Mouse (Mus musculus) gastrocnemius, postnatal 25 days (tissue): Measurements from ENCODE around the gene C1qtnf6. TPM values are rescaled to one million over a fixed set of nuclear protein-coding genes. Genes with fewer than 3 reads are reported as not detected.

Experiments
- DNase-seq: peaks from one replicate; pipeline ENCODE4 v3.0.0; 2022
- total RNA-seq, 2 experiments: library from RNA; stranded (reverse); gene quantifications; 1 replicate in 1 of 2; 2 replicates in 1 of 2; pipeline ENCODE4 v1.2.3; 2021

C1qtnf6 gene
- total RNA-seq, 2 experiments from 2014 or later: 16.4 to 16.8 TPM

DNA sequence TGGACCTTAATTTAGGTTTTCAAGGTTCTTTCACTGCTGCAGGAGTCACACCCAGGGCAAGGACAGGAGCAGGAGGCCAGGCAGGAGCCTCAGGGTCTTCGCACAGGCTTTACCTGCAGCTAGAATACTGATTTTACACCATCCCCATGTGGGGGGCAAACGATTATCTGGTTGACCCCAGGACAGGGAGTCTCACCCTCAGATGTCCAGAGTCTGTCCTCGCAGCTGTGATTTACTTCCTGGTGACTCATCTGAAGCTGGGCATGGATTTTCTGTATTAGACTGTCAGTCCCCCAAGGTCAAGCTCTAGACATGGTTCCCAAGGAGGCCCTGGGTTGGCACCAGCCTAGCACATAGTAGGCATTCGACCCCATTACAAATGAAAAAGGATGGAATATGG, 14.8 kb upstream of the C1qtnf6 start:
- DNase-seq: no peak

DNA sequence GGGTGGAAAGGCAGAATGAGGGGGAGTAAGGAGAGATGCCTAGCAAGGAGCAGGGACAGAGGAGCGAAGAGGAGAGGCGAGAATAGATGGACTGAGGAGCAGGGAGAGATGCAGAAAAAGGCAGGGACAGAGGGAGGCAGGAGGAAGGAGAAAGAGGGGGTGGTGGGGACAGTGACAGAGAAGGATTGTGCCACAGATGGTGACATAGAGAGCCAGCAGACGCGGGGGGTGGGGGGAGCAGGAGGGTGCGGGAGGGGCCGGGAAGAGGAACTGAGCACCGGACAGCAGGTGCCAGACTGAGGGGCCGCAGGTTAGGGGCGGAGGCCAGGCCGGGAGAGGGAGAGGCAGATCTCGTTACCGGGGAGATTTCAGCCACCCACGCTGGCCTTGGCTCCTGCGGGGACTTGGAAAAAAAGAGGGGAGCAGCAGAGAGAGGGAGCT, 13.4 kb upstream of the C1qtnf6 start, which contains the start of gene Sstr3:
Gene Sstr3, minus strand, starts transcription at position 125 of the 441 bp plus-strand sequence.
- DNase-seq: no peak

DNA sequence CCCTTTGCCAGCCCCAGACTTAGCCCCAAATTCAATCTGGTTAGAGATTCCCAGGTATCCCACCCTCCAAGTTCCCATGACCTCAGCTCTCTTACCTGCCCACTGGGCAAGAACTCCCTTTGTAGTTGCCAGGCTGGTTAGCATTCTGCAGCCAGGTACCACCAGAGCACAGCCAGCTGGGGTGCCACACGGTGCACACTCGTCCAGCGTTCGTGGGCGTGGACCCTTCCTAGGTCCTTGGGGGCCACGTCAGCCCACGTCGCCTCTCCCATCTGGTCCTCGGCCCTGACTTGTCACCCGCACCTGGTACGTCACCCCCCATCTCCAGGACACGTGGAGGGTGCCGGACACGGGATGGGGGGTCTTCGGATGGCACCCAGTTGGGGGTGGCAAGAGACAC, 12.8 kb upstream of the C1qtnf6 start:
- DNase-seq: no peak

DNA sequence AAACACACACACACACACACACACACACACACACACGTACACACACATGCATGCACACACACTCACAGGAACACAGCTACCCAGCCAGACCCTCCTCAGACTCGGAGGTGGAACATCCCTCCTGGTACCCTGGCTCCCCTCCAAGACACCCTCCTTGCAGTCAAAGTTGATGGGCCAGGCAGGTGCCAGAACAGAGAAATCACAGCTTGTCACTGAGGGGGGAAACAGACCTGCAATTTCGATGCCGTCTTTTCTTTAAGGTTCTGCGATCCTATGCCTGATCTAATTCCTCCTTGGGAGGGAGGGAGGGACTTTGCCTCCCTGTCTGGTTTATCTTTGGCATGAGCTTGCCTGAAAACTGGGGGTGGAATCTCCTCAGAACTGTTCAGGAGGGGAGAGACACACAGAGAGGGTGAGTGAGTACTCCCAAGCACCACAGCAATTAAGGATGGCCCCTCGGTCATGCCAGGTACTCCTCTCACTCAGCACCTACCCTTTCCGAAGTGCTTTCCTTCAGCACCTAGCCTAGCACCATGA, 11.6 kb upstream of the C1qtnf6 start:
- no peak for DNase-seq

DNA sequence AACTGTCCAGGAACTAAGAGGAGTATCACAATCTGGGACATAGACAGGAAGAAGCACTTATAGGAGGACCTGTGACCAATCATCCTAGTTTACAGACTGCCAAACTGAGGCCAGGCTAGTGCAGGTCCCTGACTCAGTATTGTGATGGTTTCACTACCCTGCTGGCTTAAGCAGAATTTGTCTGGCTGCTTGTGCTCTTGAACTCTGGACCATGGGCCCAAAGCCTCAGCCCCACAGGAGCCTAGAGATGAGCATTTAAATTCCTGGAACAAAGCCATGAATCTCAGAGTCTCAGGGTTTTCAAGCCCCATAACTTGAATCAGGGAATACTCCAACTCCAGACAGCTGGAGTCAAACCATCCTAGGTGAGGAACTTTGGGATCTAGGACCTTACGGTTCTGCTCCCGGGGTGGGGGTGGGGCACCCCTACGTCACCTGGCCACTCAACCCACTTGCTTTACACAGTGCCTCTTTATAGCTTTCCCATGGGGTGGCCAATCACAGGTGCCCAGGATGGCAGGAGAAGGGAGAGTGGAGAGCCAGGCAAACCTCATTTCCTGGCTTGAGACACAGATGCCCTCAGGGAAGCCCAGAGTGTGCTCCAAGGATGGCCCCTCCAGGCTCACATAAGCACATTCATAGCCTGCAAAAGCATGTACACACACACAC, 11.0 kb upstream of the C1qtnf6 start:
- DNase-seq: no peak

DNA sequence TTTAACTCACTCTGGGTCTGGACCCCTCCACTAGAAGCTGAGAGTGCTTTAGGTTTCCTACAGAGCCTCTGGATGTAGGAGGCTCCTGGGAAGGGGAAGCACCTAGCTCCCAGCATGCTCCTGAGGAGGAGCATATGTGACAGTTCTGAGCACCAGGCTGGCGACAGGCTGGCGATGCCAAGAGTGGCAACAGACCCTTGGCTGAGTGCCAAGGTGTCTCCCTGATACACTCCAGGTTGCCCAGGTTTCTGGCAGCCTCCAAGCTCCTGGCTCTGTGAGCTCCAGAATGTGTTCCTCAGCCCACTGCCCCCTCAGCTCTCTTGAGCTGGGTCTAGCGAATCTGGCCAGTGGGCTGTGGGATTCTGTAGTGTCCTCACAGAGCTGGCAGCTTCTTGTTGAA, 10.4 kb upstream of the C1qtnf6 start:
- no peak for DNase-seq

DNA sequence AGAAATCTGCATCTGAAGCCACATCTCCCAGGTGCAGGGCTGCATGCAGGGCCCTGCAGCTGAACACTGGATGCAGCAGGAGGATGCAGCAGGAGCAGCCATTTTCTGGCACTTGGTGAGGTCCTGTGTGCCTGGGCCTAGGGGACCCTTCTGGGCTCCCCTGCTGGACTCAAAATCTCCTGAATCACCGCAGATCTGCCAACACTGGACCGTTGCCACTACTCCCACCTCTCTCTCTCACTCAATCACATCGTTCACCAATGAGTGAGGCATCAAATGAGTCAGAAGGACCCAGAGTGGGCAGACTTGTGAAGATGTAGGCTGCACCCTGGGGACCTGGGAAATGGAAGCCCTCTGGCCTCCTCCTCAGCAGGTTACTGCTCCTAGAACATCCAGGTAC, 9.8 kb upstream of the C1qtnf6 start:
- no peak for DNase-seq

DNA sequence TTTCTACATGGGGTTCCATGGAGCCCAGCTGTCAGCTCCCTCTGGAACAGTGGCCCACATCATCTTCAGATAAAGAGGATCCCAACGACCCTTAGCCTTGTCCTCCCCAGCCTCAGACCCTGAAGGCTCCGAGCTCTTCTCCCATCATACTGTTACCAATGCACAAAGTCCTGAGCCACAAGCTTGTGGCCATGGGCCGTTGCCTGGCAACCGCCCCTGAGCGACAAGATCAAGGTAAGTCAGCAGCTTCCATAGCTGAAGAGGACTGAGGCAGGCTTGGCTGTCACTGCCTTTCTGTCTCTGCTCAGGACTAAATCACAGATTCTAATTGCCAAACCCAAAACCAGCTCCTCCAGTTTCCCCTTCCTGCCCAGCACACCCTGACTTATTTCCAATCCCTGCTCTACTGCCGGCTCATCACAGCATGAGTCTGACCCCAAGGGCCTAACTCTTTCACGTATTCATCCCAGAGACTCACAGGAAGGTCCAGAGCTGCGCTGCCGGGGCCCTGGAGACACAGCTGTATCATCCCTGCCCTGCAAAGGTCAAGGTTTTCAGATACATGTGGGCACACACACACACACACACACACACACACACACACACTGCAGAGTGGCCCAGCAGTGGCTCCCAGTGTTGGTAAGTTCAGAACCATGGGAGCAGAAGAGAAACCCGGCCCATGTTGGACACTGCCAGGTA, 4.7 kb upstream of the C1qtnf6 start:
- DNase-seq: no peak

DNA sequence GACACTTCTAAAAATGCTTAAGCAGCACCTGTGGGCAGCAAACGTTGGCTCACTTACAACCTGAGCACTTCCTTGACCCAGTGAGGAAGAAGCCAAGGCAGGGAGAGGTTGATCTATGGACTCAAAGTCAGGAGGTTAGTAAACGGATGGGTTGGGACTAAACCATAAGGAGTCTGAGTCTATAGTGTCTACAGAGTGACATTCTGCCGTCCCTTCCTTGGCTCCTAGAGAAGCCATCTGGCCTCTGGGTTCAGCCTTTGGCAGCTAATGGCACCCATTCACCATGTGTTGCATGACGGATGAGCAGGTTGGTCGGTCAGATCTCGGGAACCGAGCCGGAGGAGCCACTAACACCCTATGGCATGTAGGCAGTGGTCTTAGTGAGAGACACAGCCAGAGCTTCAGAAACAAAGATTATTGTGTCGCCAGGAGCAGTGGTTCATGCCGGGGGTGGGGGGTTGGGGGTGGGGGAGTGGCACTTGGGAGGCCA, 2.2 kb upstream of the C1qtnf6 start:
- DNase-seq: no peak

DNA sequence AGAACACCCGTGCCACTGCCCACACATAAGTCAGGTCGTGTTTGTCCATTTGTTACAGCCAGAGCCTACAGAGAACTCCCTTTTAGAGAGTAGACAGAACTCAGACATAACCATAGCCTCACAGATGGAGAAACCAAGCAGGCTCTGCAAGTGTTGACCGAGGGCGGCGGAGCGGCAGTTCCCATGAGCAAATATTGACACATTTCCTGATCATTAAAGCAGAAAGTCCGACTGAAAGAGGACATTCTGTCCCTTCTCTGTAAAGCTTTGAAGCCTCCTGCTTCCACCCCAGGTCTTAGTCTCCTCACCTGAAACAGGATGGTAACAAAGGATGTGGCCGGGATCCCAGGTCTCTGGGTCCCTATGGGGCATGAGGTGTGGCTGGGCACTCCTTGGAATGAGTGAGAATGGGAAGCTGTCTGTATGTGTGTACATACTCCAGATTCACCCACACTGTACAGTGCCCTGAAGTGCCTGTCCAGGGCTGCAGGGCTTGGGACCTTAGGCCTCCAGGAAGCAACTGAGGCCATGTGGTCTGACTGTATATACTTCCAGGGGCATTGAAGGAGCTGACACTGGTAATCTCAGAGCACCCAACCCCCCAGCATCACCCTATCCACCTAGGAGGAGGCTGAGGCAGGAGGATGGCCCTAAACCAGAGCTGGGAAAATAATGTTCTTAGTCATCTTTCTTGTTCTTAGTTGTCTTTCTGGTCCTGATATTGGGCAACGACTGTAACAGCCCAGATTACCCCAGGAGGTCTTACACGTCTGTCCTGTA, 1.5 kb upstream of the C1qtnf6 start:
- no peak for DNase-seq

DNA sequence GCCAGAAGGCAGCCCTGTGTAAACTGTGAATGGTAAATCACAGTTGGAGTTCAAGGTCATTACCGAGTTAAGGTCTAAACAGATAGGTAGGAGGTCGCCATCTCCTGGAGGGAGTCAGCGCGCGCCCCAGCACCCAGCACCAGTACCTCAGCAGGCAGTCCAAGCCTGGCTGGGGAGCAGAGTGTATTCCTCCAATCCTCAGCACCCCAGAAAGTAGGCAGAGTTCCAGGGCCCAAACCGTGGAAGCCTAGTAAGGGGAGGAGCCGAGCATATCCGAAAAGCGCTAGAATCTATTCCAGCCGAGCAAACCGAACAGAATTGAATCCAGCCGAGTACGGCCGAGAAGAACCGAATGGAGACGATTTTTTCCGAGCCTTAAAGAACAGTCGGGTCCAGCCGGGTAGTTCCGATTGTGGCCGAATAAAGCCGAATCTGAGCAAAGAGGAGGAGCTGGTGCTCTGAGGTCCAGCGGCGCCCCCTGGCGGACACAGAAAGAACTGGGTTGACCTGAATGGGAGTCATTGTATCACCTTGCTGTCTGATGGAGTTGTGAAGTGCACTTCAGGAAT, 769 bp upstream of the C1qtnf6 start:
- peak; percentile 94 for DNase-seq

DNA sequence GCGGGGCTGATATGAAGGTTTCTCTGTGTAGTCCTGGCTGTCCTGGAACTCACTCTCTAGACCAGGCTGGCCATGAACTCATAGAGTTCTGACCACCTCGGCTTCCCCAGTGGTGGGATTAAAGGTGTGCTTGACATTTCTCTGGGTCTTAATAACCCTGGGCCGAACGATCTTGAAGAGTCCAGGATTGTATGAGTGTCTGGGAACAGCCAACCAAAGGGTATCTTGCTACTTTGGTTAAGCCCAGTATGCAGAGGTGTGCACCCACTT, 170 bp upstream of the C1qtnf6 start:
- no peak for DNase-seq

DNA sequence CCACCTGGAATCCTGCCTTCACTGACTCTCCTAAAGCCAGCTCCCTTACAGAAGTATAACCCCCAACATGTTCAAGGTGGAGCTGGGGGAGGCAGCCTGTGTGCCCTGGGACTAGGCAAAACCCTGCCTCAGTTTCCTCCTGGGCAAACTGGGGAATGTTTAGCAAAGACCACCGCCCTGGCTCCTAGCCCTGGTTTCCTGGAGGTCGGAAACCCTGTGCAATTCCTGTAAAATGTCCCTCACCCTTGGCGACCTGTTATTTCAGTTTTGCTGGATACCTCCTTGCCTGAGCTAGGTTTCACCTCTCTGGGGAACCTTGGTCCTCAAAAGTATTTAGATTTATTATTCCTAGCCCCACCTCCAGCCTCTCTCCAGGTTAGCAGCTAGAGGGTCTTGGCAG, 1.1 kb downstream of the C1qtnf6 start:
- no peak for DNase-seq

DNA sequence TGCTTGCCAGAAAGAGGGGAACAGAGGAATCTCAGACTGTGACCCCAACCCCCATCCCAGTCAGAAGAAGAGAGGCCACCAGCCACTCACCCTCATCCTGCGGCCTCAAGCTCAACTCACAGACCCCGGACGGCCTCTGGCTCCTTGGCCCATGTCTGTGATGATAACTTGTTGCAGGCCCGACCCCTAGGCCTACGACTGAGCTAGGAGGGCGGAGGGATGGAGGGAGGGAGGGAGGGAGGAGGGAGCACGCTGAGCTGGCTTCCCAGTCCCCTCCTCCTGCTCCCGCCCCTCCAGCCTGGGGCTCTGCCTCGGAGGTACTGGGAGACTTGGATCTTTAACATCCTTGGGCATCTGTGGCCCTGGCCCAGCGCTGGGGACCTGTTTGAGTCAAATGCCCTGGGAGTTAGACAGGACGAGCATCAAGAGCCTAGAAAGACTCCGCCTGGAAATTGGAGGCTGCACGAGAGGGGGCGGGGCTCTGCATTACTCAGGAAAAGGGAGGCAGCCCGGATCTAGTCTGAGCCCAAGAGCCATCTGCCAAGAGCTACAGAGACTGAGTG, 1.7 kb downstream of the C1qtnf6 start:
- peak; percentile 72 for DNase-seq

DNA sequence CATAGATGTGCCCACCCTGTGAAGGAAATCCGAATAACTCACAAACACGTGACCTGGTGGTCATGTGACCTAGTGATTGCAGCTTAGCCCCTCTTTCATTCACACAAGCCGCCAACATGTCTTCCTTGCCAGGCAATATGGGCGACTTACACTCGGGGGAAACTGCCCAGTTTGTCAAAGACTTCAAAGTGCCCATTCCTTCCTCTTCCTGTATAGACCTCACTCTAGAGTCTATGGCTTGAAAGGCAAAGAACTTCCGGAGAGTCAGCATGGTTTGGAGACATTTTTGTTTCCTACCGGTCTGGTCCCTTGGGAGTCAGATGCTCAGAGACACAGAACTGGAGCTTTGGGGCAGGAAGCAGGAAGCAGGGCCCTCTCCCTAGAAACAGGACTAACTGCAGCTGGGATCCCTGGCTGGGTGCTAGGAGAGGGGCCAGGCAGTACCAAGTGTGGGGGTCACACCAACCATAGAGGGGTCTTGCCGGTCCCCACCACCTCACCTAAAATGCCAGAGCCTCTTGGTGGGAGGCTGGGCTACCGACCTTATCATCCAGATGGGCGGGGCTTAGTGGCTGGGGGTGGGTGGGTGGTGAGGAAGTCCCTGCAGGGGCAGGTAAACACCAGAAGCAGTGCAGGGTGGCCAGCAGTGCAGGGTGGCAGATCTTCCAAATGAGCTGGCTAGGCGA, 2.3 kb downstream of the C1qtnf6 start:
- DNase-seq: no peak

DNA sequence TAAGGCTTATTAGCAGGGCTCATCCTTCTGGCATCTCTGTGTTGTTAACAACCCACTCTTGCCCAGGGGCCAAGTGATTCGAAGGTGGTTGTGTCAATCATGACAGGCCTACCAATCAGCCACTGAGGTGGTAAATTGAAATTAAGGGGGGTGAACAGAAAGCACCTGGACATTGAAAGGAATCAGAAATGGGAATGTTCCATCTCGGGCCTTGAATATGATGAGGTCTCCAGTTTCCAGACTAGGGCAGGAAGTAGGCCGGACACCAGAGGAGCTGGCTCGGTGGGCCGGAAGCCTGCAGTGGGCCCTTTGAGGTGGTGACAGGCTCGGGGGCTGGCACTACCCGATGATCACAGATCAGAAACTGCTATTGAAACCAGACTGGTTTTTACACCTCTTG, 3.2 kb downstream of the C1qtnf6 start:
- peak; percentile 54 for DNase-seq

DNA sequence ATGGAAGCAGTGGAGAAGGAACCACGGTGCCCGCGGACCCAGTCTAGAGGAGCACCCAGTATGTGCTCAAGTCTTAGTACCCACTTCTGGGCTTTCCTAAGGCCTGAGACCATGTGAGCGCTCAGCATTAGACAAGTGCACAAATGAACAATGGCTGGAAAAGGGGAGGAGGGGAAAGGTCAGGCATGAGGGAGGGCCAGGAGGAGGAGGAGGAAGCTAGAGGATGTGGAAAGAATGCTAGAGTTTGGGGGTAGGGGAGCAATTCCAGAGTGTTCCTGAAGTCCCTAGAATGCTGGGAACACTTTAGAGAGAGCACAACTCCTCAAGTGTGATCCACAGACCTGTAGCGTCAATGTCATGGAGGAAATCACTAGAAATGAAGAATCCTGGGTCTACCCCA, 7.1 kb downstream of the C1qtnf6 start:
- DNase-seq: no peak

DNA sequence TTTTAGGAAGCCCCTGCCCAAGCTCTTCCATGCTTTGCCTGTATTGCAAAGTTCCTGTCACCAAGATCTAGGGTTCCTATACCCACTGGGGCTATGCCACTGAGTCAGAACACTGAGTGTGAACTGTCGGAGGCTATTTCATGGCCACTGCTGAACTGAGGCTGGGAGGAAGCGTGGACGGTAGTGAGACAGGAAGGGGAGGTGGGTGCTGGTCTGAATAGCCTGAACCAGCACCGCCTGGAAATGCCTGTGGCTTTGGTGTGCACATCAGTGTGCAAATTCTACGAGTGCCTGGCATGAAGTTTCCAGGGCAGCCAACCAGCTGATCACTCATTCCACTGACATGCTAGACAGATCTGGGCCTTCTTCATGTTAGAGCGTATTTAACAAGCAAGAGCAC, 9.3 kb downstream of the C1qtnf6 start:
- no peak for DNase-seq

DNA sequence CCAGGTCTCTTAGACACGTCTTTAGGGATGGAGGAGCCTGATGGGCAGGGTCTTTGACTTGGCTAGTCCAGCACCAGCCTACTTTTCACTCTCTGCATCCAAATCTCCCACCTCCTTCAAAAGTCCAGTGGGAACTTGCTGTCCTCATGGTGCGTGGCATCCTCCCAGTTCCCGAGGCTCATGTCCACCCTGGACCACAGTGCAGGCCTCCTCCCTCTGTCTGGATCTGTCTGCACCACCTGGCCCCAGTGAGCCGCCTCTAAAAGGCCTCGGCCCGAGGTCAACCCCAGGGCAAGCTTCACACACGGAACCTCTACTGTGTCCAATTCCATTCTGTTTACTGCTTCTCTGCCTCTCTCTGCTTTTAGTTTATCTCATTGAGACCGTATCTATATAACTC, 9.9 kb downstream of the C1qtnf6 start:
- DNase-seq: peak; percentile 67

DNA sequence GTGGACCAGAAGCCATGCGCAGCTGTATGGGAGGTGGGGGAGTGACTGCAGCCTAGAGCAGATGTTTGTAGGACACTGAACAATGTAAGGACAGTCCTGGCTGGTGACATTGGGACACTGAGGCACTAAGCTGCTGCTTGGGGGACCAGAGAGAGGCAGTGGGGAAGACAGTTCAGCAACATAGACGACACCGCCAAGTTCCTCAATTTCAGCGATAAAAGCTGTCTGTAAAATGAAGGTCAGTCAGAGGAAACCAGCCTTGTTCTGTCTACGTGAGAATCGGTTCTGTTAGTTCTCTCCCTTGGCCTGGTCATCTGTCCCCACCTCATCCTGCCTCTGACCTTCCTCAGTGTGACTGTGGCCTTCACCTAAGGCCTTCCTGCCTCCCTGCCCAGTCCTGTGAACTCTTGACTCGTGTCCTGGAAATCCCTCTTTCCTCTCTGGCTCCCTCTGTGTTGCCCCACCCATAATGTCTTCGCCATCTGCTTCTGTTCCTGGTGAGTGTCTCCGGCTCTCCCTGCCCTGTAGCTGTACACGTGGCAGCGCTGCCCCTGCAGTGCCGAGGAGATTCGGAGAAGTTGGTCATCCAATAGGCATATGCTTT, 11.0 kb downstream of the C1qtnf6 start:
- DNase-seq: peak; percentile 75

DNA sequence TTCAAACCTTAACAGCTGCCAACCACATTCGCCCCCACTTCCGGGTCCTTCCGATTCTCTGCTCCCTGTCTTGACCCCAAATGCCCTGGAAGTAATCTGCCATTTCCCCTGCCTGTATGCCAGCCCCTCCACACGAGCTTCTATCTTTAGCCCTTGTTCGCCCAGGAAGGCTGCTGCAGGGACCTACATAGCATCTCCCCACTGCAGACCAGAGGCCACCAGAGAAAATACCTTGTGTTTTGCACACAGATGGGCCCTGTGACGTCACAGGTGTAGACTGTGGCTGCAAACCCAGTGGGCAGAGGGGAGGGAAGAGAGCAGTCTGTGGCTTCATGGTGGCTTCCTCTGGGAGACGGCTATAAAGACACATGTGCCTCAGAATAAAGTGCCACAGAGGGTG, 13.0 kb downstream of the C1qtnf6 start:
- DNase-seq: no peak
